Mouse (Mus musculus) megakaryocyte progenitor cell, adult 5-6 weeks (primary cell): Measurements from ENCODE around the gene 5730522E02Rik. TPM values are rescaled to one million over a fixed set of nuclear protein-coding genes. Genes with fewer than 3 reads are reported as not detected.

Experiments
- ATAC-seq: replicated peaks from 2 replicates; pipeline ENCODE4 v1.8.0; 2016; ENCODE audit warnings: mild to moderate bottlenecking, moderate TSS enrichment, inconsistent platforms; ENCODE audit not compliant: poor library complexity
- total RNA-seq, 2 experiments: library from RNA; stranded (forward) in 1 of 2; stranded (reverse) in 1 of 2; fragments of 157-497, 149-512 nt in 1 of 2; fragments of 200-1000 nt in 1 of 2; gene quantifications; 2 replicates each; pipeline versions ENCODE4 v1.2.3 to v1.2.4; 2015 to 2017

Gene 5730522E02Rik
- total RNA-seq, 2 experiments from 2014 or later, result 0.17 TPM

DNA sequence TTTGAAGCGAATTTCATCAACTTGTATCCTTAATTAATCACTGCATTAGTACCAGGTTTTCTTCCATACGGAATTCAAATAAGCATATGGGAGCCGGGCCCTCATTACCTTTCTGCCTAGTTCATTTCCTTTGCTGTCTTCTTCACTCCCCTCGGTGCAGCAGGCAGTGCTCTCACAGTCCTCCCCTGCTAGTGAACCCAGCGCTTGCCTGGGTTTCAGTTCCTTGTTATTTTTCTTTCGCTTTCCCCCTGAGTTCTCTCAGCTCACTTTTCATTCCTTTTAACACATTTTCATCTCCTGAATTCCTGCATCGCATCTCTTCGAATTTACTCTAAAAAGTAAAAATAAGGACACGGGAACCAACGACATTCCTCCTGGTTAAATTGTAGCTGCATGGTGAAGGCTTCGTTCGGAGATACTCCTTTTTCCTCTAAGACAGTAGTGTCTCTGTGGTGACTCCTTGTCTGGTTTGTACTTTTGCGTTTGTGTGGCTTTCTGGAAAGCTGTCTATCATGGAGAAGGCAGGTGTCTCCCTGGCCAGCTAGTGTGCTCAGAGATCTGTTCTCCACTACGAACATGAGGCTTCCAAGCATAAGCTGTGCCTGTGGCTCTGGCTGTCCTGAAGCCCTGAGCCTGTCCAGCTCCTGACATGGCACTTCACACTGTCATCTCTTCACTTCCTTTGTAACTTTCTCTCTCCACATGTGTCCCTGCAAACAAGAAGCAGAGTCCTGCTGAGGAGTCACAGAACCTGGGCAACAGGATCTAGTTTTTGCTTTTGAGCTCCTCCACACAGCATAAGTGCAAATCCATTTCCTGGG, 361.5 kb downstream of the 5730522E02Rik start:
- peak; percentile 96 for ATAC-seq

DNA sequence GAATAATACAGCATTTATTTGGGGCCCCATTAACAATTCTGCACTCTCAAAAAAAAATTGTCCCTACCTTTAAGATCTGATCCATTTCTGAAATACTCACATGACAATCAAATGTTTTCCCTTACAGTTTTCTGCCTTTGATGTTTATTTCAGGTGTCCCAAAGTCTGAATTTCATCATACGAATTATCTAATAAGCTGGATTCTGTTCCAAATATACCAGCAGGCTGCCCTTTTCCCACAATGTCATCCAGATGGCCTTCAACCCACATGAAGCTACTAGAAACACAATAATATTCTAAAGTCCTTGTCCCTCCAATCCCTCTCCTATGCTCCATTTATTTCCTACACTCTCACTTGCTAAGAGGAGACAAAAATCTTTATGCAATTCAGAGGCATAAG, 372.1 kb downstream of the 5730522E02Rik start:
- ATAC-seq, result no peak

DNA sequence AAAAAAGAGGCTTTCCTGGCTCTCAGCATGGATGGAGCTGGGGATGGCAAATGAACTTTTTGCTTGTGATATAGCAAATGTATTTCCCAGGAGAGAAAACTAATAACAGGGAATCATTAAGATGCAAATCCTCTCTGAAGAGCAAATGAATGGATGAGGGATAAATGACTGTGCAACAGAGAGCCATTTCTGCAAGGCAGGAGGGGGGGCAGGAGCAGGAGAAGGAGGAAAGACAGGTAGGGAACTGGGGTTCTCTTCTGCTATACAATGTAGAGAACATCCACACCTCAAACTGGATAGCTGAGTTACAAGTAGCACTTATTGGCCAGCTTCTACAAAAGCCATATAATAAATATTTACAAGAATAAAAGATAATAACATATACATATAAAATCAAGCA, 390.8 kb downstream of the 5730522E02Rik start:
- no peak for ATAC-seq

DNA sequence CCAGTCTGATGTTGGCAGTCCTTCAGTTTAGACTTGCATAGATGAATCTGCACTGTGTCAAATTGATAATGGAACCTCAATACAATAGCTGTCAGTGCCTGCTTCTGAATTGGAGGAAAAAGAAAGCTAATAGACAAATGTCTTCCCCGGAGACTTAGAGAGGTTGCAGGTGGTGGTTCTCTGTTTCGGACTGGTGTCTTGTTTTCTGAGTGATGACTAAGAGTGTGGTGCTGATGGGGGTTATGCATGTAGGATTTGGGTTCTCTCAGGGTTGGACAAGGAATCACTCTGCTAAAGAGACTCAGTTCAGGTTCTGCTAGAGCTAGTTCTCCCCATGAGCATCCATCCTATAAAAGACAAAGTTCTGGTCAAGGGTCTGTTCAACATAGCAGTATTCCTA, 397.1 kb downstream of the 5730522E02Rik start:
- ATAC-seq, result no peak

DNA sequence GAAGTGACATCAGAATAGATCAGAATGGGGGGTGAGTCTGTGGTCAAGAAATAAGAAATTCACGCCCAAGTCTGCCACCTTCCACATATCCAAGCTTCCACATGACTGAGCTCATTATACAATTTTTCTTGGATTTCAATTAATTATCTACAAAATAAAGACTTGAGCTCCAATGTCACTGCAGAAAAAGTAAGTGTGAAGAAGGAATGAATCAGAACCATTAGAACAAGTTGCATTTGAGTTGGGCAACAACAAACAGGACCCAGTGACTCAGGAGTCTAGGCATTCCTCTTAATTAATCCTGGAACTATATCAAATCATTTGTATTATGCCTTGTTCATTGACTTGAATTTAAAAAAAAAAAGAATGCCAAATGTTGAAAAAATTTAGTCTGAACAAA, 422.9 kb downstream of the 5730522E02Rik start:
- ATAC-seq, result no peak

DNA sequence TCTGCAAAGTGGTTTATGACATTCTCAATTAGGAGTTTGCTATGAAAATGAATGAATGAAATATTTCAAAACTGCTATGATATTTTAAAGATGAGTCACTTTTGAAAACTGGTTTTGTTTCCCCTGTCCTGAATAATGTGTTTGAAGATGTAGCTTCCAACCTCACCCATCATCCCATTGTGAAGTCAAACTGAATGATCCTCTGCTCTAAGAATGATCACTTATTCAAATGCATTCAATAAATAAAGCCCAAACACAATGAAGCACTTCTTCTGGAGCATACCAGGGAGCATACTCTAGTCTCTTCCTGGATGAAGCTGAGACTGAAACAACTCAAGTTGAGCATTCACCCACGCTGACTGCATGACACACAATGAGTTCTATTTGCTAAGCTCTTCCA, 438.3 kb downstream of the 5730522E02Rik start:
- no peak for ATAC-seq

DNA sequence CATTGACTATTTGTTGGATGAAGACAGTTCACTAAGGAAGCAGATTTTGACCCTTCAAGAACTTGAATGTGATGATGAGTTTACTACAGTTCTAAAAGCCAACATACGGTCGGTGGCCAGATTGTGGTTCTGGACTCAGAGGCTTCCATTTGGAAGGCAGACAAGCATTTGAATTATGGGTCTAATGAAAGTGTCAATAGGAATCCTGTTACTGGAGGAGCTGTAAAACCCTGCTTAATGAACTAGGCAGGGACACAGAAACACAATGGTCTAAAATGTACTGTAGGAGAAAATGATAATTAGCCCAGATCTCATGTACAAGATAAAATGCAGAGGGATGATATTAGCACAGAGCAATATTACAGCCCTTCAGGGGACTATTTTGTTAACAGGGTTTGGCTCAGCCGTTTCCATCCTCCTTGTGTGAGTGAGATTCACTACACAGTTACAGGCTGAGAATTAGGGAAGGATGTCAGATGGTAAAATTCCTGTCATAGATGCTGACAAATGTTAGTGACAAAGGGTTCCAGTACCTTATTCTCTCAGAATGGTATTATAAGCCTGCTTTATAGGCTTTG, 439.5 kb downstream of the 5730522E02Rik start:
- no peak for ATAC-seq

DNA sequence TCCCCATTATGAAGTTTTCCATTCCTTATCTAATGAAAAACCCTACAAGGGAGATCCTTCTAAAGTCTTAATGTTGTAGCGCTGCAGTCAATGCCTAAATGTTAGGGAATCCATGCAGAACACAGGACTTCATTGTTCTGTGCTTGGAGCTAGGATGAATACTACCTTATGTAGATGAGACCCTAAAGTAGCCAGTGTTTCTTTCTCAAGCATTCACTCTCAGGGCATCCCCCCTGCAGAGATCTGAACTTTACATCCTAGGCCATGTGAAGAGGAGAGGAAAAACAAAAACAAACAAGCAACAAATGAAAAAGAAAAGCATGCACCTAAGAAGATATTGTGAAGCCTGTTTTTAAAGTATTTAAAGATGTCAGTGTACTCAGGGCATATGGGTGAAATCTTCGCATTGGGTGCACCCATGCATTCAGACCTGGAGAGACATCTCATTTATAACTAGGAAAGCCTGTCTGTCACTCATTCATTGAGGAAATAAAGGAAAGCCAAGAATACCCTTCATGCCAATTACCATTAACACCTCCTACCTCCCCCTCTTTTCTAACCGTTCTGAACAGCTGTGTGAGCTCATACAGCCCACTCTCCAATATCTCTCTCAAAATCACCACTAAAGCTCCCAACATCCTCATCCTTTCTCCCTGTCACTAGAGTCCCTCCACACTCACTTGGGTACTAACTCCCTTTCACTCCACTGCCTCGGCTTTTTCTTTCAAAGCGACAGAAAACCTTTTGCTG, 442.8 kb downstream of the 5730522E02Rik start:
- ATAC-seq, result no peak

DNA sequence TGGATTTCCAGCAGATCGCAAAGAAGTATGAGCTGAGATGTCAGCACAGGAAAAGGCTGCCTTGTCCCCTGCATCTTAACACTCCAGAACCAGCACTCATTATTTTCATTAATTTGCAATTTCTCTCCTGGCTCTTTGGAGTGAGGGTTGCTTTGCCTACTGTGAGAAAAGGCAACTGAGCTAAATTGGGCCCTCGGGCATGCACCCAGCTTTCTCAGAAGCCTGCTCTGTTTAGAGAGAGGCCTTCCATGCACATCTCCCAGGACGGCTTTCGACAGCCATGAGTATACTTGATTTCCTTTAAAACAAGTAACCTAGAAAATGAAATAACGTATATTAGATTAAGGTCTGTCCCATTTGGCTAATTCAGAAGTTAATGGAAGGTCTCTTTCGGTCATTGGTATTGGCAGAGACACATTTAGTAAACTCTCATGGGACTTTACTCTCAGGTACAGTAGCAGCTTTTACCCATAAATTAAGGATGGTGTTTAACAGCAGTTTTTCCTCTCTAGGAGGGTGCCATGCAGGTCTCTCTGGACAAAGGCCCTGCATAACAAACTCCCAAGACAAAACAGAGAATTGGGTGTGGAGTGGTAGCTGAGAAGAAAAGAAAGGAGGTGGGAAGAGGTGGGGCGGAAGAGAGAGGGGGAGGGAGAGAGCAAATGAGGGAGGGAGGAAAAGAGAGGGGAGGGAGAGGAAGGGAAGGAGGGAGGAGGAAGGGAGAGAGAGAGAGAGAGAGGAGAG, 457.2 kb downstream of the 5730522E02Rik start:
- no peak for ATAC-seq

DNA sequence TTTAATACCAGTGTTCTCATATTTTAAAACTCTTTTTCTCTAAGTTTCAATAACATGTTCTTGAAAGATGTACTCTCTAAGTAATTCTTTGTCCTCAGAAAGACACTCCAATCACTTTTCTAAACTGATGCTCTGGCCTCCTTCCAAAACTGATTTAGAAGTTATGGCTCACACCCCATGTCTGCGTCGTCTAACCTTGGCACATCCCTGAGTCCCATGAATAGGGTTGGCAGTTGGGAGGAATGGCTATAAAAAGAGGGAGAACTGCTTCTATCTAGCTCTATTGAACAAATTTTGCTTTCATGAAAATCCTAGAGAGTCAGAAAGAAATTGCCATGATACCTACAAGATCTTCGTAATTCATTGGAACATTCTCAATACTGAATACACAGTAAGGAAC, 458.1 kb downstream of the 5730522E02Rik start:
- ATAC-seq, result no peak

DNA sequence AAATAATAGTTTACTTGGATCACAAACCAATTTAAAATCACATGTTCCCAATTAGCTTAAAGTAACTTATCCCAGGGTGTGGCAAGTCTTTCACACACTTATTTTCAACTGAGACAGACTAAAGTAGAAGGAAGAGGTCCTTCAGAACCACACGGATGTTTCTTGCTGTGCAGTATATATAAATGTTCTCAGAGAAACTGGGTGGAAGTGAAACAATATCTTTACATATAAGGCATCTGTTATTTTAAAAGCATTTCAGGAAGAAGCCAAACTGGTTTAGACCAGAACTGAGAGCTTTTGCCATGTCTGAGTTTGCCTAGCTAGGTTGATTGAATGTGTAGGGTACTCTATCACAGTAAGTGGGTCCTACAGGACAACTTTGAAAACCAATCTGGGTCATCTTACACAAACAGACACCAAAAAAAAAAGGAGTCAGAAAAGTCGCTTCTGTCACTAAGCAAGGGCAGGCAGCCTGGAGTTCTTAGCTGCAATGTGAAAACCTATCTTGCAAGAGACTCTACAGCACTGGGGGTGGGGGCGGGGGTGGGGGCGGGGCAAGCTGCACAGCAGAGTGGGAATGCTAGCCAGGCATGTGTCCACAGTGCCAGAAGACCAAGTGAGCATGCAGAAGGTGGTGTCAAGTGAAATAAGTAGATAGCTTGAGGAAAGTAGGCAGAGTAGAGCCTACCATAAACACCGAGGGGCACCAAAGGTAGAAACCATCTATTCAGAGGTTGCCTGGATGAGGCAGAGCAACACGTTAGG, 463.3 kb downstream of the 5730522E02Rik start:
- no peak for ATAC-seq

DNA sequence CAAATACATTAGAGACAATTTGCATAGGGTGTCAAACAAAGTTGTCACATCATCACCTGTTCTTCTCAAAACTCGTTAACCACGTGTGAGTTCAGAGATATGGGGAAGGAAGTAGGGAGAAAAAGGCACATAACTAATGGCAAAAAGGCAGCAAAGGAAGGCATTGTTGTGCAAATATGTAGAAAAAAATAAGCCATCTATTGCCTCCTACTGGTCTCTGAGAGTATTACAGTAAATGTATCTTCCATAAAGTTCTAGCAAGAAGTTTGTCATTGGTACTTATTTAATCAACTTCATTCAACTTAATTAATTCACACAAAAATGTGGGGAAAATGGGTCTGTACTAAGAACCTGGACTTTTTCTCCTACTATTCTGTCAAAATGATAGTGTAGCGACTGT, 466.9 kb downstream of the 5730522E02Rik start:
- no peak for ATAC-seq

DNA sequence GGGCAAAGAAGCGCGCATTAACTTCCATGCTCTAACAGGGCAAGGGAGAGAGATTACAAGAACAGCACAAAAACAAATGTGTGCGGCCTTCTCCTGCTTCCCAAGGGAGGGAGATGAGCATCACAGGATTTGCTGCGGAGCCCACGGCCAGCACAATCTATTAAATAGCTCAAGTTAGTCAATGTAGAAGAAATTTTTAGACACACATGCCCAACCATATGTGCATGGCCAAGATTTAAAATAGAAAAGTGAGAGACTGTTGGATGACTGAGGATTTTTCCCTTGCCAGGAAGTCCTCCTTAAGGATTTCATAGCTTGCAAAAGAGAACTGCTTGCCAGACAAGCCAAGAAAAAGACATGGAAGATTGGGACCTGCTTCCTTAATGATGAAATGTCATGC, 473.3 kb downstream of the 5730522E02Rik start:
- no peak for ATAC-seq

DNA sequence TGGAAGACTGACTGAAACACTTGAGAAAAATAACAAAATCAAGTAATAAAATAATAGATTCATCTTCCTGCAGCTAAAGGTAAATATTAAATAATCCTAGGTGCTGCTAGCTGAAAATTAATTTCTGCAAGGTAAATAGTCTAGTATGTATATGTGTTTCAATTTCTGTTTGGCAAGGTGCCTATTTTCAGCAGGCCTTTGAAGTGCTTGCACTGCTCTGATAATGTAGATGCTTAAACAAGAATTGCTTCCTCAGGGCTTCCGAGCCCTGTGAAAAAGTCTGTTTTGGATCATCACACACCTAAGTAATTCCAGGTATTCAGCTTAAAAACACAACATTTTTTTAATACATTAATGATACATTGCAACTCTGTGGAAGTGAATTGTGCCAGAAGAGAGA, 481.1 kb downstream of the 5730522E02Rik start:
- ATAC-seq, result no peak

DNA sequence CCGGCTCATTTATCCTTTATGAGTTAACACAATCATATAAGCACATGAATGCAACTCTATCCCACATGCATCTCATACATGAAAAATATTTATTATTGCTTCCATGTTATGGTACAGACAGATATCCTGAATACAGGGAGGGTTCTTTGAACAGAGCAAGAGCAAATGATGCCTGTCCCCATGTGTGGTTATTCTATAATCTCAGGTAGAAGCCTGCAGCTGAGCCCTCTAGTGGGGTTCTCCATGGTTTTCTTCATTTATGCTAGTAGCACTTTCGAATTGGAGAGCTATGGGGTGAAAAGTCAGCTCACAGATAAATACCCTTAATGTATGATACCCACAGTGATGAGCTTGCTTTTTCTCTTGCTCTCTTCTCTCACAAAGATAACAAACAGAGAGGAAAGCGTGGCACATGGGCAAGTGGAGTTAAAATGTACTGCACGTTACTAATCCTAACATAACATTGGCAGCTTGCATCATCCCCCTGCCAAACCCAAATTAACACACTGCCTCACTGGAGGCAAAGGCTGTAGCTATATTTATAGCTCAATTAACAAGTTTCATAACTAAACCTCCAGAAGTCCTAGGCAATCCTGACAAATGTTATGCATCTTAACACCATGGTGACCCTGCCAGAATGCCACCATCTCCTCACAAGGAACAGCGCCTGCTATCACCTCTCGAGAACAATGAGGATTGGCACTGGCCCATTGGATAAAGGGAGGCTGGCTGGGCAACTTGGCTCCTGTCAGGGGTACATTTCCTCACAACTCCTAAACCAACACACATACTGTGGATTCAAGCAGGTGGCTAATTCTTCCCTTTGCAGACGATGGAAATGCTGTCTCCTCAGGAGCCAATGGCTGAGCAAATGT, 494.9 kb downstream of the 5730522E02Rik start:
- no peak for ATAC-seq

DNA sequence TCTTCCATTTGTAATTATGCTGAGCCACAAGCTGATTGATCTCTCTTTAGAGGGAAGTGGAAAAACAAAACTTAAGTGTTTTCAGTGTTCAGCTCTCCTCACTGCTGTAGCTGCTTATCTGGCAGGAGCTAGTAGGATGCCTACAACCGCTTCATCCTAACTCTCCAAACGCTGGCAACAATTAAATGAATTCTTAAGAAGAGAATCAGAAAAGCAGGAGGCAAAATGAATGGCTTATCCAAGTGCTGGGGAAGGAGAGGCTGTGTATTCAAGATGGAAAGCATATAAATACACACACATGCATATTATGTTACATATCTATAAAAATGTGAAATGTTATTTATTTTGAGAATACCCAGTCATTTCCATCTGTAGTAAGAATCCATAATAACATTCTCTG, 500.0 kb downstream of the 5730522E02Rik start:
- ATAC-seq, result no peak

DNA sequence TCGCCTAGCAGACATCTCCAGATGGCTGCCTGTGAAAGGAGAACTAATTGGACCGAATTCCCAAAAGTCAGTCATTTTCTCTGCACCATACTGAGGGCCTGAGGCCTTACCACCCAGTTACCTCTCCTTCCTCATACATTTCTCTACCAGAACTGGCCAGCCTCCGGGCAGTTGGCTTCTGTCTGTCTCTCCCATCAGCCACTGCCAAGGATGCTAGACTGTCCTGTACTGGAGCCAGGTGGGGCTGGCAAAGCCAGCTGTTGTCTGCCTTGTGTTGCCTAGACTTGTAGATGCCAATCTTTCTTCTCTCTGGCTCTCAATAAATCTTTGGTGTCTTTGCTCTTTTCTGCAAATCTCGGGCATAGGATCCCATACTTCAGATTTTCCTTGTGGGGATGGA, 500.7 kb downstream of the 5730522E02Rik start:
- ATAC-seq, result no peak

DNA sequence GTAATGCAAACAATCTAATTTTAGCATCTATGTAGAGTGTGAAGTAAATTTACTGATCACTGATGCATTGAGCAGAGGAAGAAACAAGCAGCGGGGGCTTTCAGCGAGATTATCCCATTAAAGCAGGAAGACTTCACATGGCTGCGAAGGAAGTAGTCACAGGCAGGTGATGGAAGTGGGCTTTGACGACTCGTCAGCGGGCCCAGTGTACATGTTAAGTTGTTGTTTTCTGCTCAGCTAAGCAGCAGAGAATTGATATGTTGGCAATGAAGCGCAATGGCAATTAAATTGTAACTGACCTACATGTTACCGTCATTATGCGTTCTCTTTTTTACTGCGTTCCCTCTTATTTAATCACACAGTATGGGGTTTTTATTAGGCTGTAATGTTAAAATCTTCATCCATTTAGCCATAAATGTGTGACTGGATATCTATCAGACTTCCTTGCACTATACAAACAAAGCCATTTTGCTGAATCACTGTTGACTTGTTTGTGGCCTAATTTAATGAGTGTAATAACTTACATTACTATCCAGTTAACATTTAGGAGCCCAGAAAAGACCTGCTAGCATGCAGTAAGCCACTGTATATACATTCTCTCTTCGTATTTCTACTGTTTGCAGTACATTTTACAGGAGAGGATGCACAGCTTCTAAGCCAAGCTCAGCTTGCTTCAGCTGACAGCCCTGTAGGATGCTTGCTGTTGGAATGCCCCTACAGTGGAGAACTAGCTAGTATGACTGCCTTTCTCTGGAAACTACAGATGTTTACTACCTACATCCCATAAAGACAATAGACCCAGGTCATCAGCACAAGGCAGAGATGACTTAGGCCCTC, 506.0 kb downstream of the 5730522E02Rik start:
- no peak for ATAC-seq

DNA sequence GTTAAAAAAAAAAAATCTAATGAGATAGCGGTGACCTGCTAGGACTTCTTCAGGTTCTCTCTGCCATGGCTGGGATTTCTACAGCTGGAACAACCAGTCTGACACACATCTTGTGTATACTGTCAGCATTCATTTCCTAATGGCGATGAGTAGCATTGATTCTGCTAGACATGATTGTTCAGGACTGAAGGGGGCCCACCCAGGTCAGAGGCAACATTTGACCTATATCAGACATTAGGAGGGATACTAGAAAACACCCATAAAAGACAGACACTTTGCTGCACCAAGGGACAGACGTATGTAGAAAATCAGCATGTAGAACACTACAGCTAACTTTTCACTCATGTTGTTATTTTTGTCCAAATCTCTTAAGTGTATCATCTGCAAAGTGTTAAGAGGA, 507.8 kb downstream of the 5730522E02Rik start:
- no peak for ATAC-seq
